Mouse (Mus musculus) liver, postnatal 0 days (tissue): ENCODE results near the gene Morn4.

Source experiments
- CTCF ChIP-seq: sonication (generic); IDR thresholded peaks from 2 replicates; pipeline ENCODE4 v1.5.1; 2016; ENCODE audit warnings: antibody characterized with exemption, low read depth
- EP300 ChIP-seq: IDR thresholded peaks from 2 replicates; pipeline ENCODE4 v1.6.1; 2016; ENCODE audit warnings: antibody characterized with exemption, low read depth, mild to moderate bottlenecking

GRCm38 (mm10) chr19:42099406-42099805 lies 13.2 kb upstream of the Morn4 start:
- TF ChIP-seq CTCF: no peak
- no peak for TF ChIP-seq EP300
